Mouse (Mus musculus): Measurements from ENCODE around the gene Cox19. TPM values are rescaled to one million over a fixed set of nuclear protein-coding genes. Genes with fewer than 3 reads are reported as not detected.

Gene Cox19
- polyA plus RNA-seq, 1 experiment from 2014 or later, result 61.6 TPM

- no peak for ATAC-seq
- TF ChIP-seq EP300 (IDR thresholded peaks at IDR 0.05), result no peak
- TF ChIP-seq CTCF (IDR thresholded peaks at IDR 0.05), result no peak
- H3K36me3 ChIP-seq (ENCODE audit: insufficient read depth, low read length), result no peaks in the 10 kb centered on the region
- no peak for DNase-seq (ENCODE audit: low spot score)
- no peak overlapping the region for H3K4me2 ChIP-seq (replicated peaks; ENCODE audit: low read depth, low read length)
- no peak overlapping the region for H3K4me3 ChIP-seq (ENCODE audit: low read depth, low read length)
- H3K9me3 ChIP-seq (ENCODE audit: low read length), result no peaks in the 10 kb centered on the region
- no peak overlapping the region for H3K27ac ChIP-seq (ENCODE audit: low read length)
- WGBS, result 60% methylated on average over 11 of the region's 11 CpGs
- H3K4me1 ChIP-seq (ENCODE audit: insufficient read depth, low read depth, low read length), result peaks cover 14% of the 10 kb centered on the region; the same call in 1 of the 2 replicates
- no peak overlapping the region for H3K9ac ChIP-seq (replicated peaks; ENCODE audit: low read depth)
- H3K27me3 ChIP-seq (replicated peaks; ENCODE audit: insufficient read depth, low read length), result no peaks in the 10 kb centered on the region
Observed at GRCm38 (mm10) chr5:139366484-139366883, 15.3 kb upstream of the Cox19 start.

- Histone ChIP-seq H3K4me3 (ENCODE audit: low read depth, low read length) (no peak overlapping the region), H3K36me3 (ENCODE audit: insufficient read depth, low read length) (no peaks in the 10 kb centered on the region), H3K9ac (replicated peaks; ENCODE audit: low read depth) (no peak overlapping the region), H3K9me3 (ENCODE audit: low read length) (no peaks in the 10 kb centered on the region), H3K4me1 (ENCODE audit: insufficient read depth, low read depth, low read length) (peaks cover 9% of the 10 kb centered on the region; the same call in 1 of the 2 replicates), H3K27me3 (replicated peaks; ENCODE audit: insufficient read depth, low read length) (no peaks in the 10 kb centered on the region), H3K27ac (ENCODE audit: low read length) (no peak overlapping the region), H3K4me2 (replicated peaks; ENCODE audit: low read depth, low read length) (no peak overlapping the region)
- WGBS, result 50% methylated on average over 1 of the region's 1 CpGs
- ATAC-seq, result no peak
- DNase-seq (ENCODE audit: low spot score), result peak; percentile 40
- no peak for TF ChIP-seq CTCF (IDR thresholded peaks at IDR 0.05)
- TF ChIP-seq EP300 (IDR thresholded peaks at IDR 0.05), result no peak
Observed at GRCm38 (mm10) chr5:139365827-139366226, 14.6 kb upstream of the Cox19 start.

GRCm38 (mm10) chr5:139364911-139365571 lies 13.8 kb upstream of the Cox19 start:
- 19% methylated on average over 5 of the region's 5 CpGs for WGBS
- no peak overlapping the region for H3K9ac ChIP-seq (replicated peaks; ENCODE audit: low read depth)
- H3K4me1 ChIP-seq (ENCODE audit: insufficient read depth, low read depth, low read length), result peaks cover 9% of the 10 kb centered on the region; the same call in 1 of the 2 replicates
- H3K9me3 ChIP-seq (ENCODE audit: low read length), result no peaks in the 10 kb centered on the region
- H3K27ac ChIP-seq (ENCODE audit: low read length), result peak overlapping the region; percentile 86
- H3K27me3 ChIP-seq (replicated peaks; ENCODE audit: insufficient read depth, low read length), result no peaks in the 10 kb centered on the region
- peak overlapping the region; percentile 33; the same call in 1 of the 2 replicates for H3K4me2 ChIP-seq (replicated peaks; ENCODE audit: low read depth, low read length)
- no peak overlapping the region for H3K4me3 ChIP-seq (ENCODE audit: low read depth, low read length)
- peak; percentile 56 for DNase-seq (ENCODE audit: low spot score)
- H3K36me3 ChIP-seq (ENCODE audit: insufficient read depth, low read length), result no peaks in the 10 kb centered on the region
- no peak for TF ChIP-seq CTCF (IDR thresholded peaks at IDR 0.05)
- TF ChIP-seq EP300 (IDR thresholded peaks at IDR 0.05), result no peak
- ATAC-seq, result peak; percentile 39

GRCm38 (mm10) chr5:139364260-139364910 lies 13.2 kb upstream of the Cox19 start:
- H3K36me3 ChIP-seq (ENCODE audit: insufficient read depth, low read length), result no peaks in the 10 kb centered on the region
- H3K4me1 ChIP-seq (ENCODE audit: insufficient read depth, low read depth, low read length), result peaks cover 9% of the 10 kb centered on the region; the same call in 1 of the 2 replicates
- H3K27ac ChIP-seq (ENCODE audit: low read length), result peak overlapping the region; percentile 86
- no peaks in the 10 kb centered on the region for H3K9me3 ChIP-seq (ENCODE audit: low read length)
- peak; percentile 100 for TF ChIP-seq EP300 (IDR thresholded peaks at IDR 0.05)
- peak; percentile 99 for TF ChIP-seq CTCF (IDR thresholded peaks at IDR 0.05)
- WGBS, result 13% methylated on average over 12 of the region's 12 CpGs
- peak overlapping the region; percentile 33 for H3K4me2 ChIP-seq (replicated peaks; ENCODE audit: low read depth, low read length)
- DNase-seq (ENCODE audit: low spot score) (peak; percentile 84), ATAC-seq (peak; percentile 84)
- H3K4me3 ChIP-seq (ENCODE audit: low read depth, low read length), result no peak overlapping the region
- H3K27me3 ChIP-seq (replicated peaks; ENCODE audit: insufficient read depth, low read length), result no peaks in the 10 kb centered on the region
- no peak overlapping the region for H3K9ac ChIP-seq (replicated peaks; ENCODE audit: low read depth)

GRCm38 (mm10) chr5:139363858-139364257 lies 12.6 kb upstream of the Cox19 start:
- Histone ChIP-seq H3K27ac (ENCODE audit: low read length) (peak overlapping the region; percentile 86), H3K4me3 (ENCODE audit: low read depth, low read length) (no peak overlapping the region), H3K9ac (replicated peaks; ENCODE audit: low read depth) (no peak overlapping the region), H3K36me3 (ENCODE audit: insufficient read depth, low read length) (no peaks in the 10 kb centered on the region), H3K4me2 (replicated peaks; ENCODE audit: low read depth, low read length) (peak overlapping the region; percentile 33; the same call in 1 of the 2 replicates), H3K4me1 (ENCODE audit: insufficient read depth, low read depth, low read length) (peaks cover 9% of the 10 kb centered on the region; the same call in 1 of the 2 replicates), H3K27me3 (replicated peaks; ENCODE audit: insufficient read depth, low read length) (no peaks in the 10 kb centered on the region), H3K9me3 (ENCODE audit: low read length) (no peaks in the 10 kb centered on the region)
- ATAC-seq (no peak), DNase-seq (ENCODE audit: low spot score) (peak; percentile 24)
- TF ChIP-seq EP300 (IDR thresholded peaks at IDR 0.05), result no peak
- TF ChIP-seq CTCF (IDR thresholded peaks at IDR 0.05), result no peak
- 39% methylated on average over 7 of the region's 7 CpGs for WGBS

GRCm38 (mm10) chr5:139359244-139359643 lies 8.0 kb upstream of the Cox19 start:
- H3K9me3 ChIP-seq (ENCODE audit: low read length), result no peaks in the 10 kb centered on the region
- ATAC-seq (no peak), DNase-seq (ENCODE audit: low spot score) (no peak)
- no peaks in the 10 kb centered on the region for H3K27me3 ChIP-seq (replicated peaks; ENCODE audit: insufficient read depth, low read length)
- H3K27ac ChIP-seq (ENCODE audit: low read length), result no peak overlapping the region
- 87% methylated on average over 5 of the region's 5 CpGs for WGBS
- H3K36me3 ChIP-seq (ENCODE audit: insufficient read depth, low read length), result no peaks in the 10 kb centered on the region
- H3K4me2 ChIP-seq (replicated peaks; ENCODE audit: low read depth, low read length), result no peak overlapping the region
- H3K4me3 ChIP-seq (ENCODE audit: low read depth, low read length), result no peak overlapping the region
- no peak overlapping the region for H3K9ac ChIP-seq (replicated peaks; ENCODE audit: low read depth)
- TF ChIP-seq CTCF (IDR thresholded peaks at IDR 0.05), result no peak
- peaks cover under 1% of the 10 kb centered on the region; the same call in 1 of the 2 replicates for H3K4me1 ChIP-seq (ENCODE audit: insufficient read depth, low read depth, low read length)
